Comparison of ENCODE assay signal across 23 mouse cellular contexts in genomic region chr16:93593406-93593805, GRCm38 (mm10). TPM values are rescaled to one million over a fixed set of nuclear protein-coding genes. Genes with fewer than 3 reads are reported as not detected.
A peak's percentile ranks its signal among the peaks of the same experiment; 100 is the strongest.
DNase-seq lines count a peak whose midpoint lies in the region; ATAC-seq and TF ChIP-seq lines count a peak whose summit lies in the region.
"Had no signal": no experiment of that assay in that cellular context is flagged by ENCODE, and none has a peak within 500 bp of the region (broad histone marks: within the 10 kb centered on the region; RNA-seq: fewer than 3 reads in every experiment).

No protein-coding gene starts in this region.

- DNase-seq in lung, adult 18-20 months: peak; percentile 27 to 49
- no peak for DNase-seq in lung, postnatal 10 days
- peak; percentile 78 for DNase-seq in adipocyte (ENCODE audit: low spot score)
- peak; percentile 79 for DNase-seq in adrenal gland, postnatal 14 days
- no peak for DNase-seq in forebrain, postnatal 0 days
- no peak for DNase-seq in kidney, postnatal 10 days
- DNase-seq in right cerebral cortex, adult 18-20 months: no peak
- DNase-seq: cerebellum, adult 11-12 months; cerebellum, adult 9-10 months; cerebellum, postnatal 25 days; gastrocnemius, postnatal 14 days; heart, postnatal 36 days had no signal

- H3K4me3 ChIP-seq in forebrain, postnatal 0 days (ENCODE audit: low read depth, low read length): no peak overlapping the region
- H3K4me3 ChIP-seq: embryonic facial prominence, embryonic 12.5 days; forebrain, embryonic 15.5 days; heart, embryonic 13.5 days; hindbrain, embryonic 15.5 days had no signal

- peaks cover 48% of the 10 kb centered on the region for H3K36me3 ChIP-seq in forebrain, postnatal 0 days (ENCODE audit: insufficient read depth)

- TF ChIP-seq CTCF in forebrain, postnatal 0 days (IDR thresholded peaks at IDR 0.05; ENCODE audit: low read depth): no peak

- H3K9me3 ChIP-seq in forebrain, postnatal 0 days (ENCODE audit: low read length): no peaks in the 10 kb centered on the region
- H3K9me3 ChIP-seq: embryonic facial prominence, embryonic 12.5 days; forebrain, embryonic 15.5 days; G1E; heart, embryonic 13.5 days; hindbrain, embryonic 15.5 days had no signal

- no peaks in the 10 kb centered on the region for H3K4me1 ChIP-seq in forebrain, postnatal 0 days (ENCODE audit: insufficient read depth)
- H3K4me1 ChIP-seq: embryonic facial prominence, embryonic 12.5 days; forebrain, embryonic 15.5 days; hindbrain, embryonic 15.5 days had no signal

- no peaks in the 10 kb centered on the region for H3K27me3 ChIP-seq in forebrain, postnatal 0 days (ENCODE audit: insufficient read depth, low read length)
- H3K27me3 ChIP-seq: embryonic facial prominence, embryonic 12.5 days; forebrain, embryonic 15.5 days; heart, embryonic 13.5 days; hindbrain, embryonic 15.5 days had no signal

- no peak overlapping the region for H3K4me2 ChIP-seq in forebrain, postnatal 0 days (ENCODE audit: low read depth)
- H3K4me2 ChIP-seq: embryonic facial prominence, embryonic 12.5 days; forebrain, embryonic 15.5 days; heart, embryonic 13.5 days; hindbrain, embryonic 15.5 days had no signal

- no peak overlapping the region for H3K9ac ChIP-seq in forebrain, postnatal 0 days
- H3K9ac ChIP-seq: embryonic facial prominence, embryonic 12.5 days; forebrain, embryonic 15.5 days; heart, embryonic 13.5 days; hindbrain, embryonic 15.5 days had no signal

- peak; percentile 30; the same call in 1 of the 2 replicates for ATAC-seq in granulocyte monocyte progenitor cell, adult 5-6 weeks (replicated peaks; ENCODE audit: poor library complexity, severe bottlenecking)
- ATAC-seq in forebrain, postnatal 0 days: no peak
- ATAC-seq: CD4-positive, CD25-positive, alpha-beta regulatory T cell, adult 4 months; forebrain, embryonic 15.5 days had no signal

- WGBS in forebrain, postnatal 0 days: 95% methylated on average over 8 of the region's 8 CpGs

- no peak overlapping the region for H3K27ac ChIP-seq in forebrain, postnatal 0 days (ENCODE audit: low read depth, low read length)
- H3K27ac ChIP-seq: embryonic facial prominence, embryonic 12.5 days; forebrain, embryonic 15.5 days; heart, embryonic 13.5 days; hindbrain, embryonic 15.5 days had no signal

RNA-seq across cellular contexts. Expression of gene Setd4, which starts 10.5 kb away (rescaled TPM):
- total RNA-seq in adrenal gland, postnatal 14 days (2021): 5.4 and 11.7 TPM in 2 replicates
- total RNA-seq in granulocyte monocyte progenitor cell, adult 5-6 weeks (2014; fragmentation: Nextera tagmentation): 3.5 and 10.8 TPM in 2 replicates
- total RNA-seq in granulocyte monocyte progenitor cell, adult 5-6 weeks (2017): 5.0 and 13.4 TPM in 2 replicates
- total RNA-seq in forebrain, postnatal 0 days (2014; rRNA removed): 15.9 and 16.8 TPM in 2 replicates
- 11.9 and 14.7 TPM in 2 replicates for polyA plus RNA-seq in forebrain, postnatal 0 days (2015; fragmentation: Nextera tagmentation; extraction: Ambion mirVana)

RNA-seq across cellular contexts. Expression of gene Cbr1, which starts 12.2 kb away (rescaled TPM):
- total RNA-seq in adrenal gland, postnatal 14 days (2021): 128 and 147 TPM in 2 replicates
- total RNA-seq in granulocyte monocyte progenitor cell, adult 5-6 weeks (2014; fragmentation: Nextera tagmentation): 20.6 and 26.7 TPM in 2 replicates
- 14.6 and 19.8 TPM in 2 replicates for total RNA-seq in granulocyte monocyte progenitor cell, adult 5-6 weeks (2017)
- total RNA-seq in forebrain, postnatal 0 days (2014; rRNA removed): 58.2 and 68.8 TPM in 2 replicates
- polyA plus RNA-seq in forebrain, postnatal 0 days (2015; fragmentation: Nextera tagmentation; extraction: Ambion mirVana): 109 and 111 TPM in 2 replicates

RNA-seq across cellular contexts. Expression of gene Gm5678, which starts 34.5 kb away (rescaled TPM):
- total RNA-seq in adrenal gland, postnatal 14 days (2021): 7.4 and 8.0 TPM in 2 replicates
- total RNA-seq in granulocyte monocyte progenitor cell, adult 5-6 weeks (2014; fragmentation: Nextera tagmentation): not detected in 2 replicates
- total RNA-seq in granulocyte monocyte progenitor cell, adult 5-6 weeks (2017): not detected in 2 replicates
- not detected in 2 replicates for total RNA-seq in forebrain, postnatal 0 days (2014; rRNA removed)
- polyA plus RNA-seq in forebrain, postnatal 0 days (2015; fragmentation: Nextera tagmentation; extraction: Ambion mirVana): not detected in 2 replicates
- polyA plus RNA-seq: CD4-positive, CD25-positive, alpha-beta regulatory T cell, adult 4 months; embryonic facial prominence, embryonic 12.5 days; forebrain, embryonic 11.5 days; forebrain, embryonic 15.5 days; G1E; gonadal fat pad, adult 2 months; heart, embryonic 13.5 days; heart, postnatal 0 days; hindbrain, embryonic 11.5 days; hindbrain, embryonic 15.5 days had no signal

Comparison
In these comparisons a context has a peak if more than half of its experiments do, and no peak if none do; other contexts are left out.
1. DNase-seq: peak in lung, adult 18-20 months (2 of 2), adipocyte (single experiment) and adrenal gland, postnatal 14 days (single experiment); none in lung, postnatal 10 days (single experiment), forebrain, postnatal 0 days (single experiment), kidney, postnatal 10 days (single experiment) and right cerebral cortex, adult 18-20 months (single experiment).